ENCODE assay signal across 8 mouse cellular contexts in the genomic region with DNA sequence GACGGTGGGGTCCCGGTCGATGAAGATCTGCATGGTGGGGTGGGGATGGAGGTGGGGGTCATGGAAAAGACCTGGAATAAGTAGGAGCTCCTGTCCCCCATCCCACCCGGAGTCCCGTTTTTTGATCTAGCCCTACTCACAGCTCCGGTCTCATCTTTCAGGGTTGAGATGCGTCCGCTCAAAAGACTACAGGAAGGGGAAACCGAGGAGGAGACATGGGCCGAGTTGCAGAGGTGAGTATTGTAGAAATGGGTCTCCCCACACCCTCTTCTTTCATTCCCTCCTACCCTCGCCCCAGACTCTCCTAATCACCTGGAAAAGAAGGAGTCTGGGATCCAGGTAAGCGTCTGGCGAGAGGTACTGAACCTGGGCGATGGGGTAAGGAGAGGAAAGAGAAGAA. TPM values are rescaled to one million over a fixed set of nuclear protein-coding genes. Genes with fewer than 3 reads are reported as not detected.
DNase-seq lines count a peak whose midpoint lies in the region; ATAC-seq and TF ChIP-seq lines count a peak whose summit lies in the region.

No protein-coding gene starts in this region.

- H3K27me3 ChIP-seq in kidney, postnatal 0 days (ENCODE audit: insufficient read depth, low read length) = no peaks in the 10 kb centered on the region
- H3K27me3 ChIP-seq in embryonic facial prominence, embryonic 10.5 days (replicated peaks; ENCODE audit: low read depth, poor library complexity, severe bottlenecking) = peaks cover 28% of the 10 kb centered on the region
- H3K27me3 ChIP-seq in hindbrain, embryonic 16.5 days (replicated peaks; ENCODE audit: control insufficient read depth, insufficient read depth, low read length) = peaks cover 24% of the 10 kb centered on the region
- H3K27me3 ChIP-seq in midbrain, embryonic 16.5 days (ENCODE audit: control insufficient read depth, insufficient read depth, low read depth, low read length) = peaks cover 14% of the 10 kb centered on the region

- H3K36me3 ChIP-seq in kidney, postnatal 0 days (ENCODE audit: insufficient read depth, low read length) = 0 out of 2 replicates have a peak, but pooled peaks cover 7% of the 10 kb centered on the region
- peaks cover 33% of the 10 kb centered on the region for H3K36me3 ChIP-seq in embryonic facial prominence, embryonic 10.5 days (replicated peaks)
- H3K36me3 ChIP-seq in hindbrain, embryonic 16.5 days (ENCODE audit: control insufficient read depth, insufficient read depth, low read length) = peaks cover 10% of the 10 kb centered on the region
- H3K36me3 ChIP-seq in midbrain, embryonic 16.5 days (ENCODE audit: control insufficient read depth, insufficient read depth, low read length) = peaks cover 4% of the 10 kb centered on the region; the same call in 1 of the 2 replicates

- ATAC-seq in kidney, postnatal 0 days (replicated peaks; ENCODE audit: low FRiP score, low read depth) = no peak
- ATAC-seq in hindbrain, embryonic 16.5 days = 0 out of 2 replicates have a peak, but pooled peaks have one; percentile 0
- ATAC-seq in midbrain, embryonic 16.5 days = peak; percentile 6; the same call in 1 of the 2 replicates

- H3K4me1 ChIP-seq in kidney, postnatal 0 days (replicated peaks; ENCODE audit: insufficient read depth, low read length) = peaks cover 14% of the 10 kb centered on the region; the same call in 1 of the 2 replicates
- peaks cover 31% of the 10 kb centered on the region for H3K4me1 ChIP-seq in embryonic facial prominence, embryonic 10.5 days
- peaks cover 8% of the 10 kb centered on the region for H3K4me1 ChIP-seq in hindbrain, embryonic 16.5 days (ENCODE audit: control insufficient read depth, insufficient read depth, low read depth, low read length)
- peaks cover 10% of the 10 kb centered on the region for H3K4me1 ChIP-seq in midbrain, embryonic 16.5 days (ENCODE audit: control insufficient read depth, insufficient read depth, low read length)

- no peak for TF ChIP-seq CTCF in kidney, postnatal 0 days (IDR thresholded peaks at IDR 0.05; ENCODE audit: low read depth)

- H3K4me2 ChIP-seq in kidney, postnatal 0 days (ENCODE audit: low read length) = peak overlapping the region; percentile 82
- H3K4me2 ChIP-seq in hindbrain, embryonic 16.5 days (ENCODE audit: low read length) = peak overlapping the region; percentile 85
- H3K4me2 ChIP-seq in midbrain, embryonic 16.5 days (ENCODE audit: low read length) = peak overlapping the region; percentile 70

- H3K9me3 ChIP-seq in kidney, postnatal 0 days (replicated peaks; ENCODE audit: low read length) = no peaks in the 10 kb centered on the region
- H3K9me3 ChIP-seq in embryonic facial prominence, embryonic 10.5 days = 0 out of 2 replicates have a peak, but pooled peaks cover 5% of the 10 kb centered on the region
- no peaks in the 10 kb centered on the region for H3K9me3 ChIP-seq in hindbrain, embryonic 16.5 days (ENCODE audit: control insufficient read depth, low read length)
- H3K9me3 ChIP-seq in midbrain, embryonic 16.5 days (replicated peaks; ENCODE audit: control insufficient read depth, low read length, poor library complexity, severe bottlenecking) = no peaks in the 10 kb centered on the region

- DNase-seq in kidney, postnatal 0 days (ENCODE audit: low spot score) = no peak
- DNase-seq in kidney, postnatal 36 days = no peak
- DNase-seq in embryonic facial prominence, embryonic 10.5 days (ENCODE audit: low spot score) = no peak
- DNase-seq in thymus, postnatal 4 days = no peak
- DNase-seq in embryo, embryonic 10.5 days (ENCODE audit: low spot score) = no peak
- DNase-seq in cerebellum, postnatal 36 days = no peak

- peak overlapping the region; percentile 54 for H3K9ac ChIP-seq in kidney, postnatal 0 days (ENCODE audit: low read depth, low read length)
- peak overlapping the region; percentile 72 for H3K9ac ChIP-seq in hindbrain, embryonic 16.5 days (ENCODE audit: low read depth, low read length)
- H3K9ac ChIP-seq in midbrain, embryonic 16.5 days (ENCODE audit: low read depth, low read length) = peak overlapping the region; percentile 68

- peak overlapping the region; percentile 80; the same call in 1 of the 2 replicates for H3K27ac ChIP-seq in kidney, postnatal 0 days
- H3K27ac ChIP-seq in embryonic facial prominence, embryonic 10.5 days (replicated peaks) = peak overlapping the region; percentile 81
- peak overlapping the region; percentile 67 for H3K27ac ChIP-seq in hindbrain, embryonic 16.5 days (ENCODE audit: low read depth, low read length)
- H3K27ac ChIP-seq in midbrain, embryonic 16.5 days (ENCODE audit: low read length) = peak overlapping the region; percentile 70

- 6% methylated on average over 14 of the region's 14 CpGs for WGBS in kidney, postnatal 0 days
- 6% methylated on average over 14 of the region's 14 CpGs for WGBS in embryonic facial prominence, embryonic 10.5 days
- WGBS in hindbrain, embryonic 16.5 days = 9% methylated on average over 14 of the region's 14 CpGs
- WGBS in midbrain, embryonic 16.5 days = 6% methylated on average over 14 of the region's 14 CpGs

- peak overlapping the region; percentile 57 for H3K4me3 ChIP-seq in kidney, postnatal 0 days (replicated peaks; ENCODE audit: low read depth, low read length)
- peak overlapping the region; percentile 81 for H3K4me3 ChIP-seq in embryonic facial prominence, embryonic 10.5 days
- peak overlapping the region; percentile 78 for H3K4me3 ChIP-seq in hindbrain, embryonic 16.5 days (ENCODE audit: low read length)
- peak overlapping the region; percentile 53 for H3K4me3 ChIP-seq in midbrain, embryonic 16.5 days (ENCODE audit: low read depth, low read length)

RNA-seq across cellular contexts. Expression of a gene that starts 0.6 kb away (rescaled TPM):
- 34.1 and 40.2 TPM in 2 replicates for polyA plus RNA-seq in kidney, postnatal 0 days (2015; fragmentation: Nextera tagmentation; extraction: Ambion mirVana)
- 73.2 and 80.3 TPM in 2 replicates for polyA plus RNA-seq in embryonic facial prominence, embryonic 10.5 days (2016; fragmentation: Nextera tagmentation; extraction: Ambion mirVana)
- polyA plus RNA-seq in hindbrain, embryonic 16.5 days (2015; fragmentation: Nextera tagmentation; extraction: Ambion mirVana) = 31.6 and 38.0 TPM in 2 replicates
- polyA plus RNA-seq in midbrain, embryonic 16.5 days (2015; fragmentation: Nextera tagmentation; extraction: Ambion mirVana) = 47.4 and 55.1 TPM in 2 replicates

RNA-seq across cellular contexts. Expression of a gene that starts 2.0 kb away (rescaled TPM):
- polyA plus RNA-seq in kidney, postnatal 0 days (2015; fragmentation: Nextera tagmentation; extraction: Ambion mirVana) = 0.57 TPM in 1 of 2 replicates, not detected in the other
- polyA plus RNA-seq in embryonic facial prominence, embryonic 10.5 days (2016; fragmentation: Nextera tagmentation; extraction: Ambion mirVana) = not detected in 2 replicates
- polyA plus RNA-seq in hindbrain, embryonic 16.5 days (2015; fragmentation: Nextera tagmentation; extraction: Ambion mirVana) = not detected in 2 replicates
- not detected in 2 replicates for polyA plus RNA-seq in midbrain, embryonic 16.5 days (2015; fragmentation: Nextera tagmentation; extraction: Ambion mirVana)

RNA-seq across cellular contexts. Expression of a gene that starts 17.8 kb away (rescaled TPM):
- polyA plus RNA-seq in kidney, postnatal 0 days (2015; fragmentation: Nextera tagmentation; extraction: Ambion mirVana) = 41.7 and 43.8 TPM in 2 replicates
- polyA plus RNA-seq in embryonic facial prominence, embryonic 10.5 days (2016; fragmentation: Nextera tagmentation; extraction: Ambion mirVana) = 7.1 and 8.8 TPM in 2 replicates
- 14.1 and 17.2 TPM in 2 replicates for polyA plus RNA-seq in hindbrain, embryonic 16.5 days (2015; fragmentation: Nextera tagmentation; extraction: Ambion mirVana)
- 14.1 and 14.3 TPM in 2 replicates for polyA plus RNA-seq in midbrain, embryonic 16.5 days (2015; fragmentation: Nextera tagmentation; extraction: Ambion mirVana)
